In the genomic region with DNA sequence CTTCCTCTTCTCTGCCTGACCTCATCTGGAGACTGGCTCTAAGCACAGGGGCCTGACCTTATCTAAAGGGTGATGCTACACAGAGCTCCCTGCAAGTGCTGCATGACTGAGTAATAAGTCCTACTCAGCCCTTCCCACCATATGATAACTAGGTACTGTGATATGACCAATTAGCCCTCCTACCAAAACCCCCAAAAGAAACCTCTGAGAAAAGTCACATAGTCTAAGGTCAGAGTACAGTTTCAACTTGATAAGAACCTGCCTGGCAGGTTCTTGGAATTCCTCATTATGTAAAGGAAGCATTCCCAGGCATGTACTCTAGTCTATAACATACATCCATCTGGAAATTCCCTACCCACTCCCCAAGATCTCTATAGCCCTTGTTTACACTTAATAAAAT, we compare ENCODE assay signal across 25 mouse cellular contexts.
DNase-seq lines count a peak whose midpoint lies in the region; ATAC-seq and TF ChIP-seq lines count a peak whose summit lies in the region.
"Had no signal": no experiment of that assay in that cellular context is flagged by ENCODE, and none has a peak within 500 bp of the region (broad histone marks: within the 10 kb centered on the region; RNA-seq: fewer than 3 reads in every experiment).

No protein-coding gene starts in this region.

- no peak overlapping the region for H3K4me3 ChIP-seq in lung, embryonic 14.5 days (ENCODE audit: low read depth, low read length)
- H3K4me3 ChIP-seq in small intestine, adult 2 months (ENCODE audit: low read depth, low read length) = no peak overlapping the region
- no peak overlapping the region for H3K4me3 ChIP-seq in stomach, embryonic 16.5 days (replicated peaks; ENCODE audit: low read length)
- H3K4me3 ChIP-seq: gastrocnemius, adult 2 months; heart, embryonic 12.5 days; heart, embryonic 15.5 days; hindbrain, embryonic 10.5 days; hindbrain, embryonic 13.5 days had no signal

- no peak for TF ChIP-seq POLR2A in small intestine, adult 2 months (IDR thresholded peaks at IDR 0.05; ENCODE audit: low read depth, low read length)

- no peak overlapping the region for H3K4me2 ChIP-seq in lung, embryonic 14.5 days
- no peak overlapping the region for H3K4me2 ChIP-seq in stomach, embryonic 16.5 days (ENCODE audit: low read depth, low read length)
- H3K4me2 ChIP-seq: heart, embryonic 12.5 days; heart, embryonic 15.5 days; hindbrain, embryonic 13.5 days had no signal

- H3K9ac ChIP-seq in lung, embryonic 14.5 days = no peak overlapping the region
- no peak overlapping the region for H3K9ac ChIP-seq in stomach, embryonic 16.5 days (ENCODE audit: low read length)
- H3K9ac ChIP-seq: forebrain, postnatal 0 days; heart, embryonic 12.5 days; heart, embryonic 15.5 days; hindbrain, embryonic 13.5 days had no signal

- no peak overlapping the region for H3K27ac ChIP-seq in lung, embryonic 14.5 days (ENCODE audit: low read depth)
- H3K27ac ChIP-seq in small intestine, adult 2 months (ENCODE audit: insufficient read depth, low read depth, low read length) = peak overlapping the region; percentile 70
- no peak overlapping the region for H3K27ac ChIP-seq in stomach, embryonic 16.5 days (ENCODE audit: low read length)
- H3K27ac ChIP-seq: gastrocnemius, adult 2 months; heart, embryonic 15.5 days; hindbrain, embryonic 10.5 days; hindbrain, embryonic 13.5 days had no signal

- no peak for ATAC-seq in lung, embryonic 14.5 days (ENCODE audit: insufficient read depth)
- ATAC-seq in stomach, embryonic 16.5 days (ENCODE audit: insufficient read depth, low FRiP score) = peak; percentile 56
- no peak for ATAC-seq in cerebellum, adult (ENCODE audit: insufficient number of reproducible peaks, low FRiP score, low TSS enrichment)
- ATAC-seq in erythroblast, adult 5-6 weeks (replicated peaks; ENCODE audit: low FRiP score, poor library complexity, severe bottlenecking) = no peak
- ATAC-seq: activated CD4-positive, CD25-positive, alpha-beta regulatory T cell, adult 4 months; forebrain, embryonic 14.5 days; forebrain, postnatal 0 days; hindbrain, embryonic 16.5 days had no signal

- H3K9me3 ChIP-seq in lung, embryonic 14.5 days (ENCODE audit: low read depth, low read length) = no peaks in the 10 kb centered on the region
- no peaks in the 10 kb centered on the region for H3K9me3 ChIP-seq in stomach, embryonic 16.5 days (replicated peaks; ENCODE audit: control insufficient read depth, low read length)
- H3K9me3 ChIP-seq: heart, embryonic 12.5 days; heart, embryonic 15.5 days; hindbrain, embryonic 10.5 days; hindbrain, embryonic 13.5 days had no signal

- peak; percentile 20 for DNase-seq in lung, embryonic 14.5 days
- no peak for DNase-seq in lung, postnatal 14 days
- DNase-seq in heart, adult 18-20 months = no peak
- DNase-seq: adrenal gland, adult 8-10 months; adrenal gland, postnatal 36 days; cerebellum, adult 11-12 months; cerebellum, adult 8-10 months; cerebellum, postnatal 10 days; cerebellum, postnatal 36 days; forebrain, postnatal 0 days; gastrocnemius, adult 2 months; gastrocnemius, postnatal 14 days; heart, postnatal 10 days; heart, postnatal 36 days had no signal

- no peaks in the 10 kb centered on the region for H3K36me3 ChIP-seq in lung, embryonic 14.5 days (ENCODE audit: insufficient read depth)
- H3K36me3 ChIP-seq in small intestine, adult 2 months (ENCODE audit: control insufficient read depth, insufficient read depth, low read length) = no peaks in the 10 kb centered on the region
- no peaks in the 10 kb centered on the region for H3K36me3 ChIP-seq in stomach, embryonic 16.5 days (ENCODE audit: control insufficient read depth, insufficient read depth, low read length)
- H3K36me3 ChIP-seq: heart, embryonic 12.5 days; heart, embryonic 15.5 days; hindbrain, embryonic 10.5 days; hindbrain, embryonic 13.5 days had no signal

- H3K4me1 ChIP-seq in lung, embryonic 14.5 days (ENCODE audit: insufficient read depth) = no peaks in the 10 kb centered on the region
- H3K4me1 ChIP-seq in small intestine, adult 2 months (ENCODE audit: control insufficient read depth, insufficient read depth, insufficient read length, low read length) = peaks cover 3% of the 10 kb centered on the region; the same call in 1 of the 2 replicates
- no peaks in the 10 kb centered on the region for H3K4me1 ChIP-seq in stomach, embryonic 16.5 days (ENCODE audit: control insufficient read depth, insufficient read depth, low read length)
- H3K4me1 ChIP-seq: heart, embryonic 12.5 days; heart, embryonic 15.5 days; hindbrain, embryonic 10.5 days; hindbrain, embryonic 13.5 days had no signal

- no peak for TF ChIP-seq CTCF in lung, embryonic 14.5 days (IDR thresholded peaks at IDR 0.05; ENCODE audit: low read depth)
- TF ChIP-seq CTCF in small intestine, adult 2 months (IDR thresholded peaks at IDR 0.05; ENCODE audit: extremely low read depth, insufficient read length, insufficient replicate concordance, low read depth, low read length) = no peak

- no peaks in the 10 kb centered on the region for H3K27me3 ChIP-seq in lung, embryonic 14.5 days (ENCODE audit: insufficient read depth, low read length)
- no peaks in the 10 kb centered on the region for H3K27me3 ChIP-seq in small intestine, adult 2 months (ENCODE audit: control insufficient read depth, insufficient read depth, low read length)
- H3K27me3 ChIP-seq in stomach, embryonic 16.5 days (ENCODE audit: control insufficient read depth, insufficient read depth, low read length) = no peaks in the 10 kb centered on the region
- H3K27me3 ChIP-seq: heart, embryonic 12.5 days; heart, embryonic 15.5 days; hindbrain, embryonic 13.5 days had no signal
